Mouse (Mus musculus) cerebellum, adult 2 months (tissue): Measurements from ENCODE around the gene Gm1673. TPM values are rescaled to one million over a fixed set of nuclear protein-coding genes. Genes with fewer than 3 reads are reported as not detected.

Source experiments
- DNase-seq, 2 experiments: peaks; one replicate each; pipeline ENCODE4 v3.0.0; 2021
- H3K27ac ChIP-seq: fragments of 200-500 bp; 2 replicates; pipeline ENCODE4 v1.5.1; 2012; ENCODE audit warnings: low read length, control low read depth, inconsistent platforms; ENCODE audit not compliant: insufficient read depth
- H3K27me3 ChIP-seq: fragments of 200-500 bp; 2 replicates; pipeline ENCODE4 v1.6.1; 2012; ENCODE audit warnings: inconsistent platforms, mild to moderate bottlenecking, low read length, moderate library complexity; ENCODE audit not compliant: control insufficient read depth, insufficient read depth
- H3K4me1 ChIP-seq: fragments of 200-500 bp; 2 replicates; pipeline ENCODE4 v1.6.1; 2011; ENCODE audit warnings: low read length; ENCODE audit not compliant: control insufficient read depth, insufficient read depth
- H3K4me3 ChIP-seq: fragments of 200-500 bp; replicated peaks from 2 replicates; pipeline ENCODE3; 2011; ENCODE audit warnings: mild to moderate bottlenecking, low read depth, low read length, control low read depth; ENCODE audit not compliant: insufficient read depth
- CTCF ChIP-seq: fragments of 200-500 bp; IDR thresholded peaks from 2 replicates; pipeline ENCODE4 v1.5.1; 2011; ENCODE audit warnings: low read depth, mild to moderate bottlenecking, control low read depth, low read length, moderate library complexity, borderline replicate concordance; ENCODE audit not compliant: insufficient read depth
- POLR2A ChIP-seq: fragments of 200-500 bp; IDR thresholded peaks from 2 replicates; pipeline ENCODE4 v1.6.1; 2011; ENCODE audit warnings: low read length, control low read depth, borderline replicate concordance; ENCODE audit not compliant: insufficient read depth
- WGBS: fragments of 180-500 bp; shearing (Covaris S2); methylation state at CpG from one replicate; pipeline ENCODE4 v1.1.7; 2018; 5-methylcytosine and 5-hydroxymethylcytosine counted together
- polyA plus RNA-seq: library from polyadenylated mRNA; depleted of rRNA; stranded (reverse); fragments of >200 nt; gene quantifications from 2 replicates; pipeline ENCODE4 v1.2.3, GENCODE M21; 2012; rRNA removed

Gene Gm1673
- polyA plus RNA-seq, 1 experiment: 171 TPM

DNA sequence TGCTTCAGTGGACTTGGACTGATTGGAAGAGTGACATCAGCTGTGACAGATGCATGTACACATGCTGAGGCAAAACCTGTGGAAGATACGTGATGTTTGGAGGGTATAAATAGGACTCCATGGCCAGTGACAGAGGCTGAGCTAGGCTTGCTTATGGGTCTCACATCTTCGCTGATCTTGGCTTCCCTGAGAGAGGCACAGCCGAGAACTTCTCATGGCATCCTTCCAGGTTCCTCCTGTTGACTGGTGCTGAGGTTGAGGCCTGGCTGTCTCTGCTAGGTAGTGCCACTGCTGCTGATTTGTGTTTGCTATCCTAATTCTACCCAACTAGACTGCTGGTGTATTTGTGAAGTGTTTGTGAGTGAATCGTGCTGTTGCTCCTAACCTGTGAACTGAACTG is 35.7 kb downstream of the Gm1673 start:
- TF ChIP-seq POLR2A (no peak), CTCF (no peak)
- Histone ChIP-seq H3K27ac (no peak overlapping the region), H3K27me3 (no peaks in the 10 kb centered on the region), H3K4me3 (no peak overlapping the region), H3K4me1 (no peaks in the 10 kb centered on the region)
- 54% methylated on average over 4 of the region's 4 CpGs for WGBS
- DNase-seq: no peak

DNA sequence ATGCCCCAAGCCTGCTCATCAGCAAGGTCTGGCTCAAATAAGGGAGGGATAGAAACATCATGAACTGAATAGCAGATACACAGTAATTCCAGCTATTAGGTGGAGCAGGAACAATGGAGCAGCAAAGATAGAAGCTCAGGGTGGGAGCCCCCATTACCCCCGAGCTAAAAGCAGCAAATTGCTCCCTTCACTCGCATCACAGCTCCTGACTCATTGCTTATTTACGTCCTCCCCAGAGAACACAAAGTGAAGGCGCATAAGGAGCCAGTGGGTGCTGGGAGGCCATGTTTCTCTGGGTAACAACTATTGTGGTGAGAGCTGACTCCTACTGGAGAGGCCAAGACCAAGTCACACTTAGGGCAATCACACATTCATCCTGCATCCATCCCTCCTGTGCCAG is 46.9 kb downstream of the Gm1673 start:
- WGBS: 81% methylated on average over 4 of the region's 4 CpGs
- H3K4me1 ChIP-seq: peaks cover 3% of the 10 kb centered on the region; the same call in 1 of the 2 replicates
- H3K27ac ChIP-seq: no peak overlapping the region
- no peak overlapping the region for H3K4me3 ChIP-seq
- H3K27me3 ChIP-seq: no peaks in the 10 kb centered on the region
- TF ChIP-seq POLR2A (no peak), CTCF (no peak)
- no peak for DNase-seq

DNA sequence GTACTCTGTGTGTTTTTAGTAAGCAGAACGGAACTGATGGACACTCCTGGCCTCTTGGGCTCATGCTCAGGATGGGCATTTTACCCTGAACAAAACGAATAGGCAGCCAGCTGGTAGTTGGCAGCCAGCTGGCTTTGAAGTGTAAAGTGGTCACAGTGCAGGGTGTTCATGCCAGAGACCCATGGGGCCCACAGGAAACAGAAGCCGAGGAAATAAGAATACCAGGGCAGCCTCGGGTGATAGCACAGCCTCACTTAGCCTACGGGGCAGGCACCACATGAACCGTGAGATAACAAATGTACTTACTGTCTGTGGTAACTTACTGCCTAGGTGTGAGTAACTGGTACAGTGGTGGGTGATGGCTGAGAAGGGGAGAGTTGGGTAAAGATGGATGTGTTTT is 47.8 kb downstream of the Gm1673 start:
- TF ChIP-seq CTCF (no peak), POLR2A (no peak)
- H3K27ac ChIP-seq: no peak overlapping the region
- no peaks in the 10 kb centered on the region for H3K27me3 ChIP-seq
- no peak for DNase-seq
- H3K4me1 ChIP-seq: peaks cover 3% of the 10 kb centered on the region; the same call in 1 of the 2 replicates
- 15% methylated on average over 6 of the region's 6 CpGs for WGBS
- H3K4me3 ChIP-seq: no peak overlapping the region

DNA sequence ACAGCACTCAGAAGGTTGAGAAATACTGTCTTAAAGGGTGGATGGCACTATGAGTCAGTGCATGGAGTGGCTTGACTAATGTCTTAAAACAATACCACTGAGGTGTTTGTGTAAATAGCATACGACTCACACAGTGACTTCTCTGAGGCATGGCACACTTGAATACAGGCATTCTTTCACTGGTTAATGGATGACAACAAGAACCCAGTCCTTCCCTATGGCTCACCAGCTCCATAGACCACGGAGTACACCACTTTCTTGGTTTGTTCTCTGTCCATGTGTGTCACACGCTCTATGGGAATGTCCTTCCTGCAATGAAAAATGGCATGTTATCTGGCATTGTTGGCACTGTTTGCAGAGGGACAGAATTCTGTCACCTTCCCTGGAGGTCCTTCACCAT is 49.3 kb downstream of the Gm1673 start:
- TF ChIP-seq CTCF (no peak), POLR2A (no peak)
- 76% methylated on average over 3 of the region's 3 CpGs for WGBS
- Histone ChIP-seq H3K27ac (no peak overlapping the region), H3K4me3 (no peak overlapping the region), H3K4me1 (peaks cover 3% of the 10 kb centered on the region; the same call in 1 of the 2 replicates), H3K27me3 (no peaks in the 10 kb centered on the region)
- DNase-seq: no peak

Other genes starting within 250 kb of the Gm1673 start
- gene Letm1, start 200.6 kb upstream of the Gm1673 start, polyA plus RNA-seq: 69.9 and 72.4 TPM in 2 replicates
- 43.1 and 43.3 TPM in 2 replicates for gene Nsd2, start 162.7 kb upstream of the Gm1673 start, polyA plus RNA-seq
- gene Nelfa, start 47.0 kb upstream of the Gm1673 start, polyA plus RNA-seq: 29.2 and 32.9 TPM in 2 replicates
- gene Nat8l, start 12.6 kb downstream of the Gm1673 start, polyA plus RNA-seq: 166 and 190 TPM in 2 replicates
- 0.82 and 1.0 TPM in 2 replicates for gene Poln, start 186.0 kb downstream of the Gm1673 start, polyA plus RNA-seq
- 11.0 TPM in 2 replicates for gene Haus3, start 186.1 kb downstream of the Gm1673 start, polyA plus RNA-seq
- 91.6 and 96.5 TPM in 2 replicates for gene Mxd4, start 204.3 kb downstream of the Gm1673 start, polyA plus RNA-seq